Mouse (Mus musculus): Measurements from ENCODE around the gene Gm5294. TPM values are rescaled to one million over a fixed set of nuclear protein-coding genes. Genes with fewer than 3 reads are reported as not detected.

Gene Gm5294
- polyA plus RNA-seq, 1 experiment from 2014 or later, result not detected

DNA sequence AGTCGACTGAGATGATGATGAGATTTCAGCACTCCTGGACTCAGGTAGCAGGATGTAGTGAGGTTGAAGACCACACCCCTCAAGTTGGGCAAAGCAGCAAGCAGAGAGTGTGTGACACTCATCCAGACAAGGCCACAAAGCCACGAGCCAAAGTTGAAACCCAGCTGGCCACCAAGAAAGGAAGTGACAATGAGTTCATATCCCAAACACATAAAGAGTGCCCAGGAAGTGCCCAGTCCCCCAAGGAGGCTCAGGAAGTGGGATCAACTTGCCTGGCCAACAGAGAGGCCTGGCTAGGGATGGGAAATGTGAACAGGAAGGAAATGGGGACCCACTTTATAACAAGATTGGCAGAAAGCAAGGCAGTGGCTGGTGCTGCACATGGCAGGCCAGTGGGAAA, 33.5 kb downstream of the Gm5294 start:
- Histone ChIP-seq H3K27me3 (ENCODE audit: control insufficient read depth, insufficient read depth, low read length) (no peaks in the 10 kb centered on the region), H3K4me2 (ENCODE audit: low read length) (no peak overlapping the region), H3K9me3 (ENCODE audit: control insufficient read depth, low read length) (no peaks in the 10 kb centered on the region), H3K4me3 (replicated peaks; ENCODE audit: low read depth, low read length) (no peak overlapping the region), H3K9ac (replicated peaks; ENCODE audit: low read length) (no peak overlapping the region), H3K27ac (replicated peaks; ENCODE audit: low read depth, low read length) (no peak overlapping the region), H3K36me3 (ENCODE audit: control insufficient read depth, insufficient read depth, low read length) (no peaks in the 10 kb centered on the region), H3K4me1 (ENCODE audit: control insufficient read depth, insufficient read depth, low read length) (no peaks in the 10 kb centered on the region)
- DNase-seq (no peak), ATAC-seq (ENCODE audit: low FRiP score, low TSS enrichment) (no peak)
- WGBS, result 74% methylated on average over 2 of the region's 2 CpGs

DNA sequence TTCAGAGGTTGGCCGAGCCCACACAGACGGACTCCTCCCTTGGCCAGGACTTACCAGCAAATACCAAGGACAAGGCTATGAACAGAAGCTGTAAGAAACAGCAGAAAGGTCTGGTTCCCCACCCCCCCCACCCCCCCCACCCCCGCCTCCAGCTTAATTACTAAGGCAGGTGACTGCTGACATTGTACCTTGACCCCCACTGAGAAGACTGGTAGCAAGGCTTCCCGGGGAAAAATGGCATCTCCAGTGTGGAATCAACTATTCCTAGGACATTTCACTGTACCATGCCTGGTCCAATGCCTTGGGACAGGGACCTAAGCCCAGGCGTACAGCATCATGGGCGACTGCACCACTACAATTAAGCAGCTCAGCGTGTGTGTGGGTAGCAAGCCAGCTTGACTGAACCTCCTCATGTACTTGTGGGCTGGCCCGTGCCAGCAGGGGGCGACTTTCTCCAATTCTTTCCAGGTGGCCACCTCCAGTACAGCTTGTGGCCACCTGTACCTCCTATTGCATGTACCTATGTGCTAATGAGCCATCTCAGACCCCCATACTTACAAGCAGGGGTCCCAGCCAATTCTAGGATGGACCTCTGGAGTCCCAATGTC, 37.2 kb downstream of the Gm5294 start:
- no peak for ATAC-seq (ENCODE audit: low FRiP score, low TSS enrichment)
- Histone ChIP-seq H3K9ac (replicated peaks; ENCODE audit: low read length) (no peak overlapping the region), H3K27me3 (ENCODE audit: control insufficient read depth, insufficient read depth, low read length) (no peaks in the 10 kb centered on the region), H3K27ac (replicated peaks; ENCODE audit: low read depth, low read length) (no peak overlapping the region), H3K36me3 (ENCODE audit: control insufficient read depth, insufficient read depth, low read length) (no peaks in the 10 kb centered on the region), H3K4me3 (replicated peaks; ENCODE audit: low read depth, low read length) (no peak overlapping the region), H3K4me1 (ENCODE audit: control insufficient read depth, insufficient read depth, low read length) (no peaks in the 10 kb centered on the region), H3K9me3 (ENCODE audit: control insufficient read depth, low read length) (no peaks in the 10 kb centered on the region), H3K4me2 (ENCODE audit: low read length) (no peak overlapping the region)
- WGBS, result 30% methylated on average over 9 of the region's 9 CpGs
- peak; percentile 88 for DNase-seq

DNA sequence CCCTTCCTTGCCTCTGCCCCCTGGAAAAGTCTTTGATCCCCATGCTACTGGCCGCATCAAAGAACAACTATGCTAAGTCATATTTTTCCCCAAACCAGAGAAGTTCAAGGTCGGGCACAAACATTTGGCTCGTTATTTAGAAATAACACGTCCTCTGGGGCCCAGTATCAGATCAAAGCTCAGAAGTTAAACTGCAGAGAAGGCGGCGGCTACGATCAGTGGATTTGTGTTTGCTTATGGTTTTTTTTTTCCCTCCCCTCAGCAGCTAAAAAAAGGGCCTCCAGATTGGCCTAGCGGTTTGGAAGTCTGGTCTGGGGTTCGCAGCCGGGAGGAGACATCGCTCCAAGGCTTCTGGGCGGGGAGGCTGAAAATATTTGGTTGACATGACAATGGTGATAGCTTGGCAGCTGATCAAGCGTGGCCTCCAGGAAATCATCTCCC, 38.0 kb downstream of the Gm5294 start:
- DNase-seq, result peak; percentile 11
- Histone ChIP-seq H3K36me3 (ENCODE audit: control insufficient read depth, insufficient read depth, low read length) (no peaks in the 10 kb centered on the region), H3K9me3 (ENCODE audit: control insufficient read depth, low read length) (no peaks in the 10 kb centered on the region), H3K27ac (replicated peaks; ENCODE audit: low read depth, low read length) (no peak overlapping the region), H3K4me2 (ENCODE audit: low read length) (no peak overlapping the region), H3K4me3 (replicated peaks; ENCODE audit: low read depth, low read length) (no peak overlapping the region), H3K27me3 (ENCODE audit: control insufficient read depth, insufficient read depth, low read length) (no peaks in the 10 kb centered on the region), H3K4me1 (ENCODE audit: control insufficient read depth, insufficient read depth, low read length) (no peaks in the 10 kb centered on the region), H3K9ac (replicated peaks; ENCODE audit: low read length) (no peak overlapping the region)
- 63% methylated on average over 13 of the region's 13 CpGs for WGBS
- ATAC-seq (ENCODE audit: low FRiP score, low TSS enrichment), result no peak

DNA sequence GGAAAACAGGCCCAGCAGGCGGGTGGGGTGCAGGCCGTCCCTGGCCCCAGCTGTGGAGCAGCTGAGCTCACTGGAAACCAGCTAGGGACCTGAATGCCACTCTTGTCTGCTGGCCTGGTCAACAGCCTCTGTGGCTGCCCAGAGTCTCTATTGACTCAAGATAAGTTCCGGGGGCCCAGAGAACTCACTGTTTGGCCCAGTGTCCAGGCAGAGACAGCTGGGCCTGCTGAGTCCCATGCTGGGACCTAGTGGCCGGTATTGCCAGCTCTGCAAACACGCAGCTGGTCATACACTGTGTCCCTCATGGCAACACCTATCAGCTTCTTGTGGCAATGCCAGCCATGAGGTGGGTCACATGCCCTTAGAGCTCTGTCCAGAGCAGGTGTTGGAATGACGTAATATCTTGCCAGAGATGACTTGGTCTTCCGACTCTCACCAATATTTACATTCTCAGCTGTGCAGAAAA, 43.8 kb downstream of the Gm5294 start:
- Histone ChIP-seq H3K36me3 (ENCODE audit: control insufficient read depth, insufficient read depth, low read length) (no peaks in the 10 kb centered on the region), H3K4me2 (ENCODE audit: low read length) (no peak overlapping the region), H3K4me3 (replicated peaks; ENCODE audit: low read depth, low read length) (no peak overlapping the region), H3K9ac (replicated peaks; ENCODE audit: low read length) (no peak overlapping the region), H3K4me1 (ENCODE audit: control insufficient read depth, insufficient read depth, low read length) (no peaks in the 10 kb centered on the region), H3K27me3 (ENCODE audit: control insufficient read depth, insufficient read depth, low read length) (no peaks in the 10 kb centered on the region), H3K9me3 (ENCODE audit: control insufficient read depth, low read length) (no peaks in the 10 kb centered on the region), H3K27ac (replicated peaks; ENCODE audit: low read depth, low read length) (no peak overlapping the region)
- 84% methylated on average over 7 of the region's 7 CpGs for WGBS
- ATAC-seq (ENCODE audit: low FRiP score, low TSS enrichment) (no peak), DNase-seq (no peak)

DNA sequence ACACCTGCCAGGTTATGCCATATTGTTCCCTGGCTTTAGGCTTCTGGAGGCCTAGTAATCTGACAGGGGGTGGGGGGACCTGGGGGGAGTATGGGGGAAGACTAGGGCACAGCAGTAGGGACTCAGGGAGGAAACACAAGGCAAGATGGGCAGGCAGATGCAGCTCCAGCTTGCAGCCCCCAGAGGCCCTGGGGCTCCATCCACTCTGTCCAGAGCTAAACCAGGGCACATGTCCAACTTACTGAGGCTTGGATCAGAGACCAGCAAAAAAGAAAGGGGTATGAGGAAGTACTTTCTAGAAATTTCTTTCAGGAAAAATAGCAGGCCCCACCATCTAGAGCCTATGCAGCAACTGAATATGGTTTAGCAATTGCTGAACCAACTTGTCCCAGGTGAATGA, 44.3 kb downstream of the Gm5294 start:
- Histone ChIP-seq H3K4me1 (ENCODE audit: control insufficient read depth, insufficient read depth, low read length) (no peaks in the 10 kb centered on the region), H3K27me3 (ENCODE audit: control insufficient read depth, insufficient read depth, low read length) (no peaks in the 10 kb centered on the region), H3K9me3 (ENCODE audit: control insufficient read depth, low read length) (no peaks in the 10 kb centered on the region), H3K27ac (replicated peaks; ENCODE audit: low read depth, low read length) (no peak overlapping the region), H3K4me3 (replicated peaks; ENCODE audit: low read depth, low read length) (no peak overlapping the region), H3K36me3 (ENCODE audit: control insufficient read depth, insufficient read depth, low read length) (no peaks in the 10 kb centered on the region), H3K4me2 (ENCODE audit: low read length) (no peak overlapping the region), H3K9ac (replicated peaks; ENCODE audit: low read length) (no peak overlapping the region)
- no peak for ATAC-seq (ENCODE audit: low FRiP score, low TSS enrichment)
- no peak for DNase-seq

DNA sequence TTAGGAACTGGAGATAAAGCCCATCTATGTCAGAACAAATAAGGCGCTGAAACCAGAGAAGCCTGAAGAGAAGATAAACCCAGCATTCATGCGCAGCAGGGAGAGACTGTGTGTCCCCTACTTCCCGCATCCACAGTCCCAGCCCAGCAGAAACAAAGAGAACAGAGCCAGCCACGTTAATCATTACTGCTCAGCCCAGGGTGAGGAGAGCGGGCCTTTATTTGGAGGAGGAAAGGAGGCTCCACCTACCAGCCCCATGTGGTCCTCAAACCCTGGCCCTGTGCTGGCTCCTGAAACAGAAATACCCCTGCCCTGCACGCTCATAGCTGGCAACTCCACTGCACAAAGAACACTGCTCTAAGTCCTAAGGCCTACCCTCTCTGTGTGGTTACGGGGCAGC, 45.0 kb downstream of the Gm5294 start:
- H3K9me3 ChIP-seq (ENCODE audit: control insufficient read depth, low read length), result no peaks in the 10 kb centered on the region
- H3K4me3 ChIP-seq (replicated peaks; ENCODE audit: low read depth, low read length), result no peak overlapping the region
- WGBS, result 44% methylated on average over 7 of the region's 7 CpGs
- no peak overlapping the region for H3K27ac ChIP-seq (replicated peaks; ENCODE audit: low read depth, low read length)
- DNase-seq, result no peak
- H3K4me1 ChIP-seq (ENCODE audit: control insufficient read depth, insufficient read depth, low read length), result no peaks in the 10 kb centered on the region
- no peak for ATAC-seq (ENCODE audit: low FRiP score, low TSS enrichment)
- H3K27me3 ChIP-seq (ENCODE audit: control insufficient read depth, insufficient read depth, low read length), result no peaks in the 10 kb centered on the region
- no peak overlapping the region for H3K9ac ChIP-seq (replicated peaks; ENCODE audit: low read length)
- no peaks in the 10 kb centered on the region for H3K36me3 ChIP-seq (ENCODE audit: control insufficient read depth, insufficient read depth, low read length)
- H3K4me2 ChIP-seq (ENCODE audit: low read length), result no peak overlapping the region

DNA sequence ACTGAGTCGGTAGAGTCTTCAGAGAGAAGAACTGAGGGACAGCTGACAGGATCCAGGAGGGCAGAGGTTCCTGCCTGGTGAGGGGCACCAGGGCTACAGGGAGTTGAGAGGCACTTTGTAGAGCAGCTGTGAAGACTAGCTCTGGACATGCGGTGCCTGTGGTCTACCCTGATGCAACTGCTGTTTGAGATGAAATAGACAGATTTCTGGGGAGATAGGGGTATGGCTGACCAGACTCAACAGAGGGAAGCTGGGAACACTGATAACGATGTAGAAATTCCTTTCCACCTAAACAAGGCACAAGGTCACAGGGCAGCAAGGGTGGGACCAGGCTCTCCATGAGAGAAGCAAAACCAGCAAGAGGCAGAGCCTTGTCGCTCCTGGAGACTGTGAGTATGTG, 45.8 kb downstream of the Gm5294 start:
- H3K4me2 ChIP-seq (ENCODE audit: low read length), result no peak overlapping the region
- no peak overlapping the region for H3K27ac ChIP-seq (replicated peaks; ENCODE audit: low read depth, low read length)
- H3K9me3 ChIP-seq (ENCODE audit: control insufficient read depth, low read length), result no peaks in the 10 kb centered on the region
- no peak overlapping the region for H3K4me3 ChIP-seq (replicated peaks; ENCODE audit: low read depth, low read length)
- WGBS, result 84% methylated on average over 4 of the region's 4 CpGs
- no peaks in the 10 kb centered on the region for H3K27me3 ChIP-seq (ENCODE audit: control insufficient read depth, insufficient read depth, low read length)
- H3K9ac ChIP-seq (replicated peaks; ENCODE audit: low read length), result no peak overlapping the region
- no peak for DNase-seq
- no peaks in the 10 kb centered on the region for H3K36me3 ChIP-seq (ENCODE audit: control insufficient read depth, insufficient read depth, low read length)
- ATAC-seq (ENCODE audit: low FRiP score, low TSS enrichment), result no peak
- H3K4me1 ChIP-seq (ENCODE audit: control insufficient read depth, insufficient read depth, low read length), result no peaks in the 10 kb centered on the region

Other genes with a start within 250 kb of the Gm5294 start
- 94.7 and 108 TPM in 2 replicates for gene Zfp68, start 200.3 kb upstream of the Gm5294 start, polyA plus RNA-seq (2014; fragmentation: Nextera tagmentation; extraction: Ambion mirVana)
- gene A430033K04Rik, start 197.2 kb upstream of the Gm5294 start, polyA plus RNA-seq (2014; fragmentation: Nextera tagmentation; extraction: Ambion mirVana), result 17.4 and 22.6 TPM in 2 replicates
- gene Fam20c, start 65.6 kb upstream of the Gm5294 start, polyA plus RNA-seq (2014; fragmentation: Nextera tagmentation; extraction: Ambion mirVana), result 51.2 and 56.1 TPM in 2 replicates
- 16.2 and 24.6 TPM in 2 replicates for gene Pdgfa, start 177.3 kb downstream of the Gm5294 start, polyA plus RNA-seq (2014; fragmentation: Nextera tagmentation; extraction: Ambion mirVana)